Mouse (Mus musculus) heart, adult 2 months (tissue): ENCODE measurements around the gene Hexim1.

Experiments
- CTCF ChIP-seq: fragments of 200-600 bp; IDR thresholded peaks from 2 replicates; pipeline ENCODE4 v1.8.1; 2022; ENCODE audit warnings: antibody characterized with exemption, mild to moderate bottlenecking, moderate library complexity
- POLR2A ChIP-seq: fragments of 200-500 bp; IDR thresholded peaks from 2 replicates; pipeline ENCODE4 v1.6.1; 2011; ENCODE audit warnings: mild to moderate bottlenecking, low read depth, low read length, control low read depth; ENCODE audit not compliant: insufficient read depth

GRCm38 (mm10) chr11:103098531-103099190 lies 17.4 kb upstream of the Hexim1 start:
- TF ChIP-seq POLR2A (no peak), CTCF (no peak)
